Mouse (Mus musculus): ENCODE results near the gene Kdsr. TPM values are rescaled to one million over a fixed set of nuclear protein-coding genes. Genes with fewer than 3 reads are reported as not detected.

Kdsr gene
- polyA plus RNA-seq, 1 experiment: 9.9 TPM

DNA sequence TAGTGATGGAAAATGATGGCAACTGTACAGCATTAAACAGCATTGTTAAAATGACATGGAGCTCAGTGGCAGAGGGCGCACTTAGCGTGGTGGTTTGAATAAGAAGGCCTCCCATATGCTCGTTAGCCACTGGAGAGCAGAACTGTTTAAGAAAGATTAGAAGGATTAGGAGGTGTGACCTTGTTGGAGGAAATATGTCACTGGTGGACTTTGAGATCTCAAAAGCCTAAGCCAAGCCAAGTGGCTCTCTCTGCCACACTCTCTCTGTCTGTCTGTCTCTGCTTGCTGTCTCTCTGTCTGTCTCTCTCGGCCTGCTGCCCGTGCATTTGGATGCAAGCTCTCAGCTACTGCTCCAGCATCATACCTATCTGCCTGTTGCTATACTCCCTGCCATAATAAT is 63.1 kb downstream of the Kdsr start:
- Histone ChIP-seq H3K79me2 (ENCODE audit: control insufficient read depth, insufficient read depth) (peaks cover 8% of the 10 kb centered on the region), H3K36me3 (ENCODE audit: control insufficient read depth, insufficient read depth) (no peaks in the 10 kb centered on the region), H3K4me2 (ENCODE audit: low read depth) (no peak overlapping the region), H3K4me3 (no peak overlapping the region), H3K27me3 (ENCODE audit: control insufficient read depth, insufficient read depth, insufficient read length) (no peaks in the 10 kb centered on the region), H3ac (ENCODE audit: control insufficient read depth, insufficient read length) (no peak overlapping the region)
- no peak for TF ChIP-seq MYOD1 (IDR thresholded peaks at IDR 0.05; ENCODE audit: control insufficient read depth in 1 of 3, insufficient read length in 2 of 3, low read depth in 2 of 3)
- no peak for TF ChIP-seq REST (IDR thresholded peaks at IDR 0.05; ENCODE audit: insufficient read depth, insufficient read length)
- TF ChIP-seq MYOG (IDR thresholded peaks at IDR 0.05; ENCODE audit: control insufficient read depth in 1 of 3, insufficient read depth in 1 of 3, insufficient read length in 2 of 3, low read depth in 2 of 3): no peak
- TF ChIP-seq TCF12 (IDR thresholded peaks at IDR 0.05; ENCODE audit: insufficient read depth, poor library complexity, severe bottlenecking): no peak
- TF ChIP-seq E2F4 (IDR thresholded peaks at IDR 0.05; ENCODE audit: insufficient read depth): no peak
- TF ChIP-seq MAX (IDR thresholded peaks at IDR 0.05; ENCODE audit: low read depth): no peak
- TF ChIP-seq SRF (IDR thresholded peaks at IDR 0.05; ENCODE audit: control insufficient read depth, insufficient read length, low read depth): no peak
- no peak for TF ChIP-seq TCF3 (IDR thresholded peaks at IDR 0.05; ENCODE audit: insufficient read length, low read depth)
- TF ChIP-seq POLR2A (IDR thresholded peaks at IDR 0.05; ENCODE audit: insufficient read length, low read depth): no peak
- no peak for TF ChIP-seq POLR2AphosphoS2 (IDR thresholded peaks at IDR 0.05; ENCODE audit: insufficient read length, low read depth)
- TF ChIP-seq CEBPB (IDR thresholded peaks at IDR 0.05; ENCODE audit: insufficient read depth, poor library complexity, severe bottlenecking): no peak
- no peak for TF ChIP-seq USF1 (IDR thresholded peaks at IDR 0.05; ENCODE audit: low read depth)

DNA sequence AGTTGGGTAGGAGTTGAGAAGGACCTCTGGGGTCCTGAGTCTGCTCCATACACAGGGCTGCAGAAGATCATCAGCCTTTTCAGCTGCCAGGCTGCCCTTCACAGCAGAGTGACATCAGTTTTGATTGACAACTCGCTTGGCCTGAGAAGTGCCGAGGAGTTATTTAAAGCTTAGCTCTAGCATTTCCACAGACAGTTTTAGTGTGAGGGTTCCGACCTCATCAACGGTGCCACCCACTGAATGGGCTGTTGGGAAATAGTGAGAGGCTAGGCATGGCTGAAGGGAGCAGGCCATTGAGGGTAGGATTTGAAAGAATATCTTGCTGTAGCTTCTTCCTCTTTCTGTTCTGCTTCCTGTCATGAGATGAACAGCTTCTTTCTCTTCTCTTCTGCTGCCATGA is 63.9 kb downstream of the Kdsr start:
- Histone ChIP-seq H3K79me2 (ENCODE audit: control insufficient read depth, insufficient read depth) (peaks cover 4% of the 10 kb centered on the region), H3K27me3 (ENCODE audit: control insufficient read depth, insufficient read depth, insufficient read length) (no peaks in the 10 kb centered on the region), H3K4me2 (ENCODE audit: low read depth) (no peak overlapping the region), H3ac (ENCODE audit: control insufficient read depth, insufficient read length) (no peak overlapping the region), H3K36me3 (ENCODE audit: control insufficient read depth, insufficient read depth) (no peaks in the 10 kb centered on the region), H3K4me3 (no peak overlapping the region)
- TF ChIP-seq TCF3 (IDR thresholded peaks at IDR 0.05; ENCODE audit: insufficient read length, low read depth): no peak
- TF ChIP-seq USF1 (IDR thresholded peaks at IDR 0.05; ENCODE audit: low read depth): no peak
- no peak for TF ChIP-seq MYOD1 (IDR thresholded peaks at IDR 0.05; ENCODE audit: control insufficient read depth in 1 of 3, insufficient read length in 2 of 3, low read depth in 2 of 3)
- no peak for TF ChIP-seq TCF12 (IDR thresholded peaks at IDR 0.05; ENCODE audit: insufficient read depth, poor library complexity, severe bottlenecking)
- TF ChIP-seq REST (IDR thresholded peaks at IDR 0.05; ENCODE audit: insufficient read depth, insufficient read length): no peak
- no peak for TF ChIP-seq SRF (IDR thresholded peaks at IDR 0.05; ENCODE audit: control insufficient read depth, insufficient read length, low read depth)
- TF ChIP-seq POLR2AphosphoS2 (IDR thresholded peaks at IDR 0.05; ENCODE audit: insufficient read length, low read depth): no peak
- TF ChIP-seq CEBPB (IDR thresholded peaks at IDR 0.05; ENCODE audit: insufficient read depth, poor library complexity, severe bottlenecking): no peak
- no peak for TF ChIP-seq E2F4 (IDR thresholded peaks at IDR 0.05; ENCODE audit: insufficient read depth)
- no peak for TF ChIP-seq POLR2A (IDR thresholded peaks at IDR 0.05; ENCODE audit: insufficient read length, low read depth)
- TF ChIP-seq MAX (IDR thresholded peaks at IDR 0.05; ENCODE audit: low read depth): no peak
- no peak for TF ChIP-seq MYOG (IDR thresholded peaks at IDR 0.05; ENCODE audit: control insufficient read depth in 1 of 3, insufficient read depth in 1 of 3, insufficient read length in 2 of 3, low read depth in 2 of 3)

DNA sequence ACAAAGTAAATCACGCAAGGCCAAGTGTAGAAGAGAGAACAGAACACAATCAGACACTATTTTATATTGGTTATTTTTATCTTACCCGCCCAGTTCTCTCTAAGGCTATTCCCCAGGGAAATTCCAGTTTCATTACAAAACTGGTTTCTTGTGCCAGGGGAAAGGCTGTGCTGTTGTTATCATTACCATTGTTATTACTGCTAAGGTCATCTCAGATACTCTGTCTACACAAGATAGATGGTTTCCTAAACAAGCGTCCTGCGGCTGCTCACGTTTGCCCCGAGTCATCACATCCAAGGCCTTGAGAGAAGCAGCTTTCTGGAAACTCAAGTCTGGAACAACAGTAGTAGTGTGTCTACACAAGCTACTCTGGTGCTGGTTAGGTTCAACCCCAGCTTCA is 65.2 kb downstream of the Kdsr start:
- H3K4me3 ChIP-seq: no peak overlapping the region
- TF ChIP-seq TCF3 (IDR thresholded peaks at IDR 0.05; ENCODE audit: insufficient read length, low read depth) (no peak), POLR2AphosphoS2 (IDR thresholded peaks at IDR 0.05; ENCODE audit: insufficient read length, low read depth) (no peak), SRF (IDR thresholded peaks at IDR 0.05; ENCODE audit: control insufficient read depth, insufficient read length, low read depth) (no peak), TCF12 (IDR thresholded peaks at IDR 0.05; ENCODE audit: insufficient read depth, poor library complexity, severe bottlenecking) (no peak), E2F4 (IDR thresholded peaks at IDR 0.05; ENCODE audit: insufficient read depth) (no peak), MYOD1 (IDR thresholded peaks at IDR 0.05; ENCODE audit: control insufficient read depth in 1 of 3, insufficient read length in 2 of 3, low read depth in 2 of 3) (no peak), MYOG (IDR thresholded peaks at IDR 0.05; ENCODE audit: control insufficient read depth in 1 of 3, insufficient read depth in 1 of 3, insufficient read length in 2 of 3, low read depth in 2 of 3) (no peak), USF1 (IDR thresholded peaks at IDR 0.05; ENCODE audit: low read depth) (no peak), CEBPB (IDR thresholded peaks at IDR 0.05; ENCODE audit: insufficient read depth, poor library complexity, severe bottlenecking) (no peak), POLR2A (IDR thresholded peaks at IDR 0.05; ENCODE audit: insufficient read length, low read depth) (no peak), MAX (IDR thresholded peaks at IDR 0.05; ENCODE audit: low read depth) (no peak), REST (IDR thresholded peaks at IDR 0.05; ENCODE audit: insufficient read depth, insufficient read length) (no peak)
- no peak overlapping the region for H3K4me2 ChIP-seq (ENCODE audit: low read depth)
- no peaks in the 10 kb centered on the region for H3K79me2 ChIP-seq (ENCODE audit: control insufficient read depth, insufficient read depth)
- no peaks in the 10 kb centered on the region for H3K27me3 ChIP-seq (ENCODE audit: control insufficient read depth, insufficient read depth, insufficient read length)
- no peaks in the 10 kb centered on the region for H3K36me3 ChIP-seq (ENCODE audit: control insufficient read depth, insufficient read depth)
- no peak overlapping the region for H3ac ChIP-seq (ENCODE audit: control insufficient read depth, insufficient read length)

DNA sequence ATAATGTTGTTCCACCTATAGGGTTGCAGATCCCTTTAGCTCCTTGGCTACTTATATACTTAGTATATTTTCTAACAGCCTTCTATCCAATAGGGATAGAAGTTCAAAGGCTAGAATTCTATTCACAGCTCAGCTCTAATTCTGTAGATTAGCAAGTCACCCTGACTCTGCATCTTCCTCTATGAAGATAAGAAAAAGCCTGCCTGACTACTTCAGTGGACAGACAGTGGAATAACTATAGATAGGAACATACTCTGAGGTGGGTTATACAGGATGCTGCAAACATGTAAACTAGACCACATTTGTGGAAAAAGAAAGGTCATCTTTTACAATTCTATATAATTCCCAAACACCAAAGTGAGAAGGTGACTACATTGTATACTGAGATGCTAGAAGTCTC is 66.9 kb downstream of the Kdsr start:
- H3K79me2 ChIP-seq (ENCODE audit: control insufficient read depth, insufficient read depth): no peaks in the 10 kb centered on the region
- H3K36me3 ChIP-seq (ENCODE audit: control insufficient read depth, insufficient read depth): no peaks in the 10 kb centered on the region
- H3K27me3 ChIP-seq (ENCODE audit: control insufficient read depth, insufficient read depth, insufficient read length): no peaks in the 10 kb centered on the region
- no peak overlapping the region for H3K4me3 ChIP-seq
- no peak overlapping the region for H3ac ChIP-seq (ENCODE audit: control insufficient read depth, insufficient read length)
- H3K4me2 ChIP-seq (ENCODE audit: low read depth): no peak overlapping the region
- TF ChIP-seq POLR2AphosphoS2 (IDR thresholded peaks at IDR 0.05; ENCODE audit: insufficient read length, low read depth): no peak
- no peak for TF ChIP-seq E2F4 (IDR thresholded peaks at IDR 0.05; ENCODE audit: insufficient read depth)
- TF ChIP-seq USF1 (IDR thresholded peaks at IDR 0.05; ENCODE audit: low read depth): no peak
- no peak for TF ChIP-seq POLR2A (IDR thresholded peaks at IDR 0.05; ENCODE audit: insufficient read length, low read depth)
- TF ChIP-seq TCF12 (IDR thresholded peaks at IDR 0.05; ENCODE audit: insufficient read depth, poor library complexity, severe bottlenecking): no peak
- no peak for TF ChIP-seq MAX (IDR thresholded peaks at IDR 0.05; ENCODE audit: low read depth)
- TF ChIP-seq TCF3 (IDR thresholded peaks at IDR 0.05; ENCODE audit: insufficient read length, low read depth): no peak
- TF ChIP-seq SRF (IDR thresholded peaks at IDR 0.05; ENCODE audit: control insufficient read depth, insufficient read length, low read depth): no peak
- TF ChIP-seq MYOD1 (IDR thresholded peaks at IDR 0.05; ENCODE audit: control insufficient read depth in 1 of 3, insufficient read length in 2 of 3, low read depth in 2 of 3): no peak
- TF ChIP-seq MYOG (IDR thresholded peaks at IDR 0.05; ENCODE audit: control insufficient read depth in 1 of 3, insufficient read depth in 1 of 3, insufficient read length in 2 of 3, low read depth in 2 of 3): no peak
- no peak for TF ChIP-seq REST (IDR thresholded peaks at IDR 0.05; ENCODE audit: insufficient read depth, insufficient read length)
- TF ChIP-seq CEBPB (IDR thresholded peaks at IDR 0.05; ENCODE audit: insufficient read depth, poor library complexity, severe bottlenecking): no peak
